Comparison of ENCODE assay signal across 8 mouse cellular contexts in the genomic region with DNA sequence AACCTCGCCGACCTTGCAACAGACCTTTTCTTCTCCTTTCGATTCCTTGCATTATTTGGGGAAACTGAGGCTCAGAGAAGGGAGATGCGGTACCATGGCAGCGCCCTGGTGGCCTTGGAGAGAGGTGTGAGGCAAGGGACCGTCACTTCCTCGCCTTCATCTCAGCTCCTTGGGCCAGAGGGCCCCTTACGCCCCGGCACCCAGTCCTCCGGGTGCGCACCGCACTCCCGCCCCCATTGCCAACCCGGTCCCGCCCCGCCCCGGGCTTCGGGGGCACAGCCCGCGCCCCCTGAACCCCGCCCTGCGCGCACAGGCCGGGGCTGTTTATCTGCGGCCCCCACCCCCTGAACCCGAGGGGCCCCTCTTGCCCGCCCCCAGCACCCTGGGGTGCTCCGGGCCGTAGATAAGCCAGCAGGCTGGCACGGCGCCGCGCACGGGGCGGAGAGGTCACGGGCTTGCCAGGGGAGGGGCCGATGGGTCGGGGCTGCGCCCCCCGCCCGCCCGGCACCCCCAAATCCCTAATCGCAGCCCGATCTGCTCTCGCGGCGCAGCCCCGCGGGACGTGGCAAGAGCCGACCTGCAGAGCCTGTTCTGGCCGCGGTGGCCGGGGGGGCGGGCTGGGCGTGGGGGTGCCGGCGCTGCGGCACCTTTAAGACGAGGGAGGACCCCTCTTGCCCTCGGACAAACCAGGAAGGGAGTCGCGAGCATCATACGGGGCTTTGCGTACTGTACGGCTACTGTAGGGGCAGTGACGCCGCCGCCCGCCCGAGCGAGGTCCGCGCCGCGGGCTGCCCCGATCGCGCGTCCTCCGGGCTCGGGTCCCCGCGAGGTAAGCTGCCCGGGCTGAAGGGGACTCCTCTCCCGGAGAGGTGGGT. TPM values are rescaled to one million over a fixed set of nuclear protein-coding genes. Genes with fewer than 3 reads are reported as not detected.
DNase-seq lines count a peak whose midpoint lies in the region.

No protein-coding gene starts in this region.

- peak; percentile 84 for DNase-seq in MN1 (ENCODE audit: low spot score)
- peak; percentile 79 for DNase-seq in cerebellum, adult 9-10 months
- peak; percentile 60 for DNase-seq in forelimb bud, embryonic 11.5 days (ENCODE audit: low read depth, low spot score)
- peak; percentile 79 for DNase-seq in heart, postnatal 4 days
- DNase-seq in left cerebral cortex, adult 11 months (ENCODE audit: low spot score) = peak; percentile 60
- DNase-seq in lung, postnatal 25 days (ENCODE audit: low spot score) = peak; percentile 87
- DNase-seq in retina, adult 2 months (ENCODE audit: low read depth, low spot score) = peak; percentile 56
- DNase-seq in thymus, postnatal 10 days (ENCODE audit: low spot score in 2 of 2) = peak; percentile 42 to 51

RNA-seq across cellular contexts. Expression of gene Zbtb7a, which starts 1.0 kb away (rescaled TPM):
- 10 to 100 TPM; 37.0 to 43.0 TPM for total RNA-seq in heart, postnatal 4 days (2021)

RNA-seq across cellular contexts. Expression of gene Map2k2, which starts 30.4 kb away (rescaled TPM):
- 100 to 1,000 TPM; 134 to 141 TPM for total RNA-seq in heart, postnatal 4 days (2021)

RNA-seq across cellular contexts. Expression of gene Pias4, which starts 31.7 kb away (rescaled TPM):
- total RNA-seq in heart, postnatal 4 days (2021) = 10 to 100 TPM; 17.5 to 18.6 TPM

RNA-seq across cellular contexts. Expression of gene Creb3l3, which starts 37.4 kb away (rescaled TPM):
- total RNA-seq in heart, postnatal 4 days (2021) = 1 to 10 TPM; 1.8 to 2.3 TPM

RNA-seq across cellular contexts. Expression of gene Eef2, which starts 40.4 kb away (rescaled TPM):
- 1,000 to 10,000 TPM; 1,326 to 1,351 TPM for total RNA-seq in heart, postnatal 4 days (2021)

Comparison
In these comparisons a context has a peak if more than half of its experiments do, and no peak if none do; other contexts are left out.
1. Peak in every context shown above with its lines: DNase-seq.